Mouse (Mus musculus) intestine, embryonic 16.5 days (tissue): ENCODE measurements at regions not wholly inside any gene's neighbourhood (a gene's known extent, or its start where the extent isn't known, plus 50 kb on each side); places are given as distances from the start of the nearest gene placed in this dataset.

Source experiments
- ATAC-seq: fragments of 200-750 bp; cut with Nextera tagmentation; 2 replicates; pipeline ENCODE4 v1.8.0; 2017; ENCODE audit warnings: moderate TSS enrichment, moderate library complexity
- H3K27ac ChIP-seq: fragments of 300-500 bp; sonication (generic); 2 replicates; pipeline ENCODE4 v1.5.1; 2014; ENCODE audit warnings: mild to moderate bottlenecking, low read length
- H3K27me3 ChIP-seq: fragments of 300-500 bp; sonication (generic); replicated peaks from 2 replicates; pipeline ENCODE4 v1.6.1; 2014; ENCODE audit warnings: low read length, control low read depth, mixed read lengths; ENCODE audit not compliant: control insufficient read depth, insufficient read depth
- H3K36me3 ChIP-seq: fragments of 300-500 bp; sonication (generic); 2 replicates; pipeline ENCODE4 v1.6.1; 2014; ENCODE audit warnings: low read length, control low read depth; ENCODE audit not compliant: control insufficient read depth, insufficient read depth
- H3K4me1 ChIP-seq: fragments of 300-500 bp; sonication (generic); 2 replicates; pipeline ENCODE4 v1.6.1; 2014; ENCODE audit warnings: low read length, control low read depth, mixed read lengths; ENCODE audit not compliant: control insufficient read depth, insufficient read depth
- H3K4me2 ChIP-seq: fragments of 300-500 bp; sonication (generic); 2 replicates; pipeline ENCODE4 v1.6.1; 2014; ENCODE audit warnings: low read depth, low read length, control low read depth
- H3K4me3 ChIP-seq: fragments of 300-500 bp; sonication (generic); 2 replicates; pipeline ENCODE4 v1.5.1; 2014; ENCODE audit warnings: mild to moderate bottlenecking, low read length
- H3K9ac ChIP-seq: fragments of 300-500 bp; sonication (generic); 2 replicates; pipeline ENCODE4 v1.6.1; 2014; ENCODE audit warnings: low read depth, low read length
- H3K9me3 ChIP-seq: fragments of 300-500 bp; sonication (generic); 2 replicates; pipeline ENCODE4 v1.6.1; 2016; ENCODE audit warnings: low read length, control low read depth; ENCODE audit not compliant: control insufficient read depth
- WGBS: fragments of 180-500 bp; shearing (Covaris S2); extraction: QIAGEN DNeasy Blood & Tissue Kit; methylation state at CpG from one replicate; pipeline ENCODE4 v1.1.7; 2014; 5-methylcytosine and 5-hydroxymethylcytosine counted together

DNA sequence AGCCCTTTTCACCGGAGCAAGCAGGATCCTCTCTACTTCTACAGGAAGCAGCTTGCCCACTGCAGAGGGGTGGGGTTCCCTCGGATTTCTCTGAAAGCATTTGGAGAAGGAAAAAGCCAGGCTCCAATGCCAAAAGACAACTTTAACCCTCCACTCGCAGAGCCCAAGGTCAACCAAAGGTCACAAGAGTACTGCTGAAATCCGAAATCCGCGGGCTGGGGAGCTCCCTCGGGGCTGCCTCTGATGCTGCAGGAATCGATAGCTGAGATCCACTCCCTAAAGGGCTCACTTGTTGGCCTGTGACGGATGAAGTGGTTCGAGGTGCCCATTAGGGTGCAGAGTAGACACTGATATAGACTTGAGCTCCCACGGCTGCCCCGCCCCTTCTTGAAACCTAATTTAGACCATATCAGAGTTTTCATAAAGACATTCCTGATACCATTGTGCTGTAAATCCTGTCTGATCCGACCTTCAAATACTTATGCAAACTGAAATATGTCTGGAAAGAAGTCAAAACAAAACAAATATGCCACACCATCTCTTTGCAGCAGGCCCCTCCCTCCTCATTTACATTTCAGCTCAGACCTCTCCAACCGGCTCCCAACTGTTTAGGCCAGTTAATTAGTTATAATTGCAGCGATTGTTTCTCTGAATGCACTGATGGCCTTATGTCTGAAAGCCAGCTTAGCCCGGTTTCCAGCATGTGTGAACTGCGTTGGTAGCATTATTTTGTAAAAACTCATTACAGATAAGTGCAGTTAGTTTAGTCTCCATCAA lies 170.8 kb upstream of the Map3k1 start:
- Histone ChIP-seq H3K4me2 (peak overlapping the region; percentile 14; the same call in 1 of the 2 replicates), H3K4me3 (no peak overlapping the region), H3K9ac (0 out of 2 replicates have a peak overlapping the region, but pooled peaks have one; percentile 34), H3K27me3 (no peaks in the 10 kb centered on the region), H3K4me1 (peaks cover 37% of the 10 kb centered on the region), H3K27ac (peak overlapping the region; percentile 10; the same call in 1 of the 2 replicates), H3K9me3 (no peaks in the 10 kb centered on the region), H3K36me3 (no peaks in the 10 kb centered on the region)
- 36% methylated on average over 17 of the region's 17 CpGs for WGBS
- ATAC-seq: peak; percentile 24; the same call in 1 of the 2 replicates

DNA sequence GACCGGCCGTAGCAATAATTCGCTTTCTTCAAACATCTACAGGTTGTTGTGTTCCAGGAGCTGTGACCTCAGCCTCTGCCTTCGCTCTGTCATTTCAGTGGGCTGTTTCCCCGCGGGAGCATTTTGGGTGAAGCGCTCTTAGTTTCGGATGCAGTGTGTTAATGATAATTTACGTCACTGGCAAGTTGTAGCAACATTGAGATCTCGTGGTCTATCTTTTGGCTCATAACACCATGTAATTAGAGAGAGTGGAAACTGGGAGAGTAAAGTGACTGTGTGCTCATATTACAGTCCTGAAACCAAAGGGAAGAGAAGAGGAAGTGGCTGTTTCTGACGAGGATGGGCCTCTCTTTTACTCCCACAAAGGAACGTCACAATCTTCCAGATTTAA lies 171.4 kb upstream of the Map3k1 start:
- H3K9ac ChIP-seq: no peak overlapping the region
- no peaks in the 10 kb centered on the region for H3K36me3 ChIP-seq
- H3K4me3 ChIP-seq: no peak overlapping the region
- peaks cover 37% of the 10 kb centered on the region for H3K4me1 ChIP-seq
- no peak overlapping the region for H3K4me2 ChIP-seq
- 75% methylated on average over 12 of the region's 12 CpGs for WGBS
- no peak for ATAC-seq
- no peaks in the 10 kb centered on the region for H3K27me3 ChIP-seq
- H3K27ac ChIP-seq: no peak overlapping the region
- H3K9me3 ChIP-seq: no peaks in the 10 kb centered on the region

DNA sequence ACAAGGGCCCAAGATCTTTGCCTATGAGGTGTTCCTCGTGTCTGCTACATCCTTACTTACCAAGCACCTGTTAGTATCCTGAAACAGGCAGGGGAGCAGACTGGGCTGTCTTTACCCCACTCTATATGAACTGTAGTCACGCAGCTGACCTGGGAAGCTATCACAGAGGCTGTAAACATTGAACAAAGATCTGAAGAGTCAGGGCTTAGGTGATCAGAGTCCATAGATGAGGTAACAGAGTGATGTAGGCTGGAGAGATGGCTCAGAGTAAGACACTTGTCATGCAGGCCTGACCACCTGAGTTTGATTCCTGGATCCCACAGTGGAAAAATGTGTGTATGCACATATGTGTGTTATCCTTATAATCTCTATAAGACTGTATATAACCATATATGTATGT lies 172.3 kb upstream of the Map3k1 start:
- H3K4me3 ChIP-seq: no peak overlapping the region
- peak; percentile 61 for ATAC-seq
- H3K27ac ChIP-seq: no peak overlapping the region
- H3K36me3 ChIP-seq: no peaks in the 10 kb centered on the region
- H3K4me1 ChIP-seq: peaks cover 37% of the 10 kb centered on the region
- WGBS: 71% methylated on average over 2 of the region's 2 CpGs
- H3K9ac ChIP-seq: no peak overlapping the region
- H3K4me2 ChIP-seq: no peak overlapping the region
- H3K9me3 ChIP-seq: no peaks in the 10 kb centered on the region
- no peaks in the 10 kb centered on the region for H3K27me3 ChIP-seq

DNA sequence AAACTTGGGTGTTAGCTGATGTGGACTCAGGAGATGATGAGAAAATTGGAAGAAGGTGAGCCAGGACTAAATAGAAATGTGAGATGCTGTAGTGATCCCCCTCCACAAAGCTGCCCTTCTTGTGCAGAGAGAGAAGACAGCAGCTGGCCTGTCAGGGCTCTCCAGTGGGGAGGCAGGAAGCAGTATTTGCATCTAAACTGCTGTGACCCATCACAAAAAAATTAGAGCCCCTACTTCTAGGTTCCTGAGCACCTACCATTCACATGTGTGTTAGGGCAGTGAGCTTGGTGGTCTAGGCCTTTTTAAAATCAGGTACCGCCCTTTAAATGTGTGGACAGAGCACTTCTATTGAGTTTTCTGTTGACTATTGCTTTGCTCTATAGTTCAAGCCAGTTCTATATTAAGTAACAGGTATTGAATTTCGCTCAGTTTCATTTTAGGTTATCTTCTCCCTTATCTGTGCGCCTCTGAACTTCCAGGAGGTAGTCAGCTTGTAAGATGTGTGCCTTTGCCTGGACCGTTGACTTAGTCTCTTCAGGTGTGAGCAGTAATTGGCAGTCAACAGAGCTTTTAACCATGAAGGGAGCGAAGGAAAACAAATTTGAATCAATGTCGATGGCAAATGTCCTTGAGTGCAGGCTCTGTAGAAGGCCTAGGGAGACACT lies 174.1 kb upstream of the Map3k1 start:
- Histone ChIP-seq H3K4me1 (peaks cover 37% of the 10 kb centered on the region), H3K9ac (no peak overlapping the region), H3K36me3 (no peaks in the 10 kb centered on the region), H3K27me3 (no peaks in the 10 kb centered on the region), H3K4me3 (no peak overlapping the region), H3K27ac (no peak overlapping the region), H3K4me2 (no peak overlapping the region), H3K9me3 (no peaks in the 10 kb centered on the region)
- 60% methylated on average over 6 of the region's 6 CpGs for WGBS
- ATAC-seq: 0 out of 2 replicates have a peak, but pooled peaks have one; percentile 25

DNA sequence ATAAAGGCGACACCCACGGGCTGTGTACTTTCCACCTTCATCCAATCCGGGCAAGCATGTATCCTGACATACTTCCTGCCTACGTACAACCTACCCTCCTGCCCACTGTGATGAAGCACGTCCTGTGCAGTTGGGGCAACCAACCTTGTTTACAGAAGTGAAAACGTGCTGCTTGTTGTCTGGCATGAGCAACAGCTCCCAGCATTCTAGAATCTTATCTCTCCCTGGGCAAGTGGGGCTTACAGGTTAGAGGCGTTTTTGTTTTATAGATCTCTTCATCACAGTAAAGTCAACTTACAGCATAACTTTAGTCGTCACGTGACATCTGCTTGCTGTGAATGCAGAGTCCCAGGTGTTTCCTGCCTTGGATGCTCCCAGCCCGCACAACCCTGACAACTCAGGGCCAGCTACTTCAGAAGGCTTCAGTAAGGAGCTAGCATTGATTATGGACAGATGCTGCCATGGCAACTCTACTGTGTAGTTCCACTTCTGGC lies 175.3 kb upstream of the Map3k1 start:
- H3K36me3 ChIP-seq: no peaks in the 10 kb centered on the region
- 51% methylated on average over 10 of the region's 10 CpGs for WGBS
- H3K4me3 ChIP-seq: no peak overlapping the region
- H3K27ac ChIP-seq: no peak overlapping the region
- no peaks in the 10 kb centered on the region for H3K27me3 ChIP-seq
- peaks cover 27% of the 10 kb centered on the region for H3K4me1 ChIP-seq
- H3K4me2 ChIP-seq: no peak overlapping the region
- no peak overlapping the region for H3K9ac ChIP-seq
- no peaks in the 10 kb centered on the region for H3K9me3 ChIP-seq
- peak; percentile 63 for ATAC-seq

DNA sequence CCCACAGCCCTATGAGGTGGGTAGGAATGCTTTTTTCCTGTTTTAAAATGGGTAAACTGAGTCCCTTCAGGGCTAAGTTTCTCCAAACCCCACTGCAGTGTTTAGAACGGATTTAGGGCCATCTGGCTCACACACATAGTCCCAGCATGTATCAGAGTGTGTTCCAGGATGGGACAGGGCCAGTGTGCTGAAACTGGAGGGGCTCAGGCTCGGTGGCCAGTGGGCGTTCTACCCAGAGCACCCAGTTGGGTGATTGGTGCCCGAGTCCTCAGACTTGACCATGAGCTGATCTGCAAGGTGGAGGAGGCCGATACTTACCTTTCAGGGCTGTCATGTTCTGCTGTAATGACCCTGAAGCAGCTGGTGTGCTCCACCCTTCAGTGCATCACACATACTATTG lies 176.6 kb upstream of the Map3k1 start:
- no peaks in the 10 kb centered on the region for H3K27me3 ChIP-seq
- H3K4me1 ChIP-seq: peaks cover 16% of the 10 kb centered on the region
- H3K36me3 ChIP-seq: no peaks in the 10 kb centered on the region
- no peak for ATAC-seq
- H3K9me3 ChIP-seq: no peaks in the 10 kb centered on the region
- no peak overlapping the region for H3K9ac ChIP-seq
- 94% methylated on average over 5 of the region's 5 CpGs for WGBS
- no peak overlapping the region for H3K4me2 ChIP-seq
- H3K4me3 ChIP-seq: no peak overlapping the region
- no peak overlapping the region for H3K27ac ChIP-seq

DNA sequence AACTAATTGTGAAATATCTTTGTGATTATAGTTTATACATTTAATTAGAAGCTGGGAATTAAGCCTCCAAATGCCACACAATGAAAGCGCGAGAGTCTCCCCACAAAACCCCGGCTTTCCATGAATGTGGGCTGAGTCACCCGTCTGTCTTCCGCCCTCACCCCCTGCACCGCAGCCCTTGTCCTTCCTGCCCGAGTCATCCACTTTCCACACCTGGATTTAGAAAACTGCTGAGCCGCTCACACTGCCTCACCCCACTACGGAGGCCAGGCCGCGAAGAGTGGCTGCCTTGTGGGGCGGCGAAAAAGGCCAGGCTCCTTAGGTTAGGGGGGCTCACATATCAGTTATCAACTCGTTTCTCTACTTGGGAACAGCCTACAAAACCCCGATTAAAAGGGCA lies 177.9 kb upstream of the Map3k1 start:
- 90% methylated on average over 15 of the region's 15 CpGs for WGBS
- no peaks in the 10 kb centered on the region for H3K36me3 ChIP-seq
- H3K27ac ChIP-seq: no peak overlapping the region
- no peaks in the 10 kb centered on the region for H3K27me3 ChIP-seq
- H3K9me3 ChIP-seq: no peaks in the 10 kb centered on the region
- H3K4me2 ChIP-seq: no peak overlapping the region
- no peak for ATAC-seq
- peaks cover 24% of the 10 kb centered on the region for H3K4me1 ChIP-seq
- H3K9ac ChIP-seq: no peak overlapping the region
- no peak overlapping the region for H3K4me3 ChIP-seq

DNA sequence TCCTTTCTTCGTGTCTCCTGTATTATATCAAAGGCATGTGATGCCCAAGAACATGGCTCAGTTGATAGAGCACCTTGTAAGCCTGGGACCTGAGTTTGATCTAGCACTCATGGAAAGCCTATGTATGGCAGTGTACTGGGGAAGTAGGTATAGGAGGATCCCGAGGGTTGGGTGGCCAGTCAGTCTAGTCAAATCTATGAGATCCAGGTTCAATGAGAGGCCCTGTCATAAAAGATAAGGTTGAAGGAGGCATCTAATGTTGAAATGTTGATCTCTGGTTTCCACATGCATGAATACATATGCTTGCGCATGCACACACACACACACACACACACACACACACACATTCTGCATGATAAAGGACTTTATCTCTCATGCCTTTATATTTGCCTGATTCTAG lies 178.6 kb upstream of the Map3k1 start:
- H3K27ac ChIP-seq: no peak overlapping the region
- H3K4me3 ChIP-seq: no peak overlapping the region
- no peaks in the 10 kb centered on the region for H3K36me3 ChIP-seq
- no peaks in the 10 kb centered on the region for H3K27me3 ChIP-seq
- no peaks in the 10 kb centered on the region for H3K9me3 ChIP-seq
- no peak overlapping the region for H3K4me2 ChIP-seq
- no peak for ATAC-seq
- peaks cover 24% of the 10 kb centered on the region for H3K4me1 ChIP-seq
- no peak overlapping the region for H3K9ac ChIP-seq
- 92% methylated on average over 3 of the region's 3 CpGs for WGBS

DNA sequence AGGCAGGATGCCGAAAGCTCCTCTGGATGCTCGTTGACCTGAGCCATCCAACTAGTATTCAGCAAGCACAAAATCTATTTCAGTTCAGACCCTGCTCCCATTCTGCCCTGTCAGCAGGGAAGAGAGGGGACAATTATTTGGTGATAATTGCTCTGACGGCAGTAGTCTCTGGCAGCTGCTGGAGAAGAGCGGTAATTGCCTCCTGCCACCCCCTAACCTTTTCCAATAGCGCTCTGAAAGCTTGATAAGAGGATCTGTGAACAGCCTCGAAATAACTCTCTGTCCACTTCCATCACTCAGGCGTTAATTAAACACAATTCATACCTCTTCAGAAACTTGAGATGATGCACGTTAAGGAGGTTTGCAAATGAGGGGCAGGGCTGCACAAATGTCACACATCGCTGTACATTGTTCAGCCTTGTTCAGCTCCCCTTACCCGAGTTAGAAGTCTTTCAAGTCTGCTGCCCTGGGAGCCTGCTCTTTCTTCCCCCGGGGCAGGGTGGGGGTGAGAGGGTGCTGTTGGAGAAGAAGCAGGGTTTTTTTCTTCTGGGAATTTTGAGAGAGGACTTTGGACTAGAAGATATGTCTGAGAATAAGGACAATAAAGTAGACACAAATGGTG lies 182.2 kb upstream of the Map3k1 start:
- no peaks in the 10 kb centered on the region for H3K9me3 ChIP-seq
- no peak overlapping the region for H3K9ac ChIP-seq
- peak overlapping the region; percentile 3; the same call in 1 of the 2 replicates for H3K4me2 ChIP-seq
- ATAC-seq: no peak
- H3K4me1 ChIP-seq: peaks cover 8% of the 10 kb centered on the region
- no peak overlapping the region for H3K4me3 ChIP-seq
- no peaks in the 10 kb centered on the region for H3K36me3 ChIP-seq
- no peaks in the 10 kb centered on the region for H3K27me3 ChIP-seq
- WGBS: 35% methylated on average over 11 of the region's 11 CpGs
- H3K27ac ChIP-seq: no peak overlapping the region
